Mouse (Mus musculus) heart, postnatal 36 days (tissue): Measurements from ENCODE around the gene Adamts4. TPM values are rescaled to one million over a fixed set of nuclear protein-coding genes. Genes with fewer than 3 reads are reported as not detected.
"Not testable (repeated sequence)": the region's sequence is repeated elsewhere in the genome, so short reads cannot be mapped to it uniquely, and the experiment has no call there.

Source experiments
- DNase-seq, 2 experiments: peaks; one replicate each; pipeline ENCODE4 v3.0.0; 2021 to 2022
- intact Hi-C: fragments of 180-260 bp; cut with DNase I; formaldehyde crosslinking; loops from one replicate; pipeline ENCODE4 v1.15.1; 2025
- total RNA-seq, 2 experiments: library from RNA; stranded (reverse); gene quantifications; 2 replicates each; pipeline ENCODE4 v1.2.3; 2021

Adamts4 gene
- total RNA-seq, 2 experiments from 2014 or later, result 0.50 to 0.92 TPM

DNA sequence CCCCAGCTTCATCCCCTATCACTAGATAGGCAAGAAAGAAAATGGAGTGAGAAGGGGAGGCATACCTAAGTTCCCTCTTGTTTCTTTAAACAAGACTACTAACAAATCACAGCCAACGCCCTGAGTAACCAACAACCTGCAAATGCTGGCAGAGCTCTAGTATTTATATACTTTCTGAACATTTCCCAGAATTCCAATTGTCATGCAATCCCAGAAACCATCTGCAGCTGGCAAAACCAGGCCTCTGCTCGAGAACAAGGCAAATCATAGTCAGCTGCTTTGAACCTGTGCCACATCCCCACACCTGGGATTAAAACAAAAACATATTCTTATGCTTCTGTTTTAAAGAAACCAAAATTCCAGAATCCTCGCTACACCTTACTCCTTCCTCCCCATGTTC, 43.1 kb downstream of the Adamts4 start:
- intact Hi-C loops, result loop anchor here (5.0 kb wide), 1 partner anchor 119 kb away; the partner anchor contains the start of gene Usf1
- DNase-seq, result no peak

DNA sequence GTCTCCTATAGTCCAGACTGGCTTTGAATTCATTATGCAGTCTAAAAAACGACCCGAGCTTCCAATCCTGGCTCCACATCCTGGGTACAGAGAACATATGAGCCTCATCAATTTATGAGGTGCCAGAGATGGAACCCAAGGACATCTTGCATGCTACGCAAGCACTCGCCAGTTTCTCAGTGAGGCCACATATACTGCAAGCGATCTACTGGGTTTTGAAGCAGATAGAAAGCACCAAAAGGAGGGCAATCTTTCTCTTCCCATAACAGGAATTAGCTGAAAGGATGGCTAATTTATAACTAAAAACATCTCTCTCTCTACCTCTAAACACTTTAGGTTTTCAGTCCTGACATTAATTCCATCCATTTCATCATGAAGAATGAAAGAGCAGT, 43.7 kb downstream of the Adamts4 start:
- DNase-seq, result no peak
- intact Hi-C loops, result loop anchor here (1.0 to 5.0 kb wide), 2 partner anchors 34 to 118 kb away; partner anchors contain the start of gene Usf1

GRCm38 (mm10) chr1:171294298-171295062, 44.3 kb downstream of the Adamts4 start, which contains the start of gene Ufc1:
Ufc1 (minus strand) TSS chr1:171295024.
- DNase-seq, result peak; percentile 82 to 91
- intact Hi-C loops, result loop anchor here (1.0 to 5.0 kb wide), 2 partner anchors 34 to 118 kb away; partner anchors contain the start of gene Usf1

- intact Hi-C loops, result no loop called here
- no peak for DNase-seq
These were observed 44.8 kb downstream of the Adamts4 start for GRCm38 (mm10) chr1:171295063-171295402.

GRCm38 (mm10) chr1:171298226-171298625, 48.0 kb downstream of the Adamts4 start:
- no peak for DNase-seq
- intact Hi-C loops, result no loop called here

GRCm38 (mm10) chr1:171306157-171306556, 55.9 kb downstream of the Adamts4 start:
- DNase-seq, intact Hi-C loops: not testable (repeated sequence)

DNA sequence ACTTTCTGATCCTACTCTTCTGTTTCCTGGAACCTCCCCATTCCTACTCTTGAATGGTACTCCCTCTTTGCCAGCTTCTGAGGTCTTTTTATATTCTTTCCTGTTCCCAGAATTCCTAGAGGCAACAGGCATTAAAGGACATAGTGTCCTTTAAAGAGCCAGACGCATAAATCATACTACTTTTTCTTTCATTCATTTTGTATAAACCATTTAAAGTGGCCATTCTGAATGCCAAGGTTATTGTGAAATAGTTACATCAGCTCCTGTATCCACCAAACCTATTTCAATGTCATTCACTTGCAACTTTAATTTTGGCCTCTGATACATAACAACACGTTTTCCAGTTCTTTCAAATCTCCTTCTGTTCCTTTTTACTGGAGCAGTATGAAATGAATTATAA, 59.1 kb downstream of the Adamts4 start:
- DNase-seq, result no peak
- intact Hi-C loops, result no loop called here

Other genes starting within 250 kb of the Adamts4 start
- under 1 TPM in 1 of 2 experiments, not detected in 1; 0.76 TPM for gene Fcgr4, start 231.5 kb upstream of the Adamts4 start, total RNA-seq
- 10 to 100 TPM; 13.7 to 18.6 TPM for gene Fcgr3, start 185.5 kb upstream of the Adamts4 start, total RNA-seq
- 1 to 10 TPM in 1 of 2 experiments, under 1 TPM in 1; 0.69 to 1.2 TPM for gene Cfap126, start 136.5 kb upstream of the Adamts4 start, total RNA-seq
- 1,000 to 10,000 TPM; 1,165 to 1,188 TPM for gene Sdhc, start 99.8 kb upstream of the Adamts4 start, total RNA-seq
- under 1 TPM in 1 of 2 experiments, not detected in 1; 0.44 TPM for gene Mpz, start 99.7 kb upstream of the Adamts4 start, total RNA-seq
- gene Pcp4l1, start 54.2 kb upstream of the Adamts4 start, total RNA-seq, result 100 to 1,000 TPM; 222 to 295 TPM
- gene Nr1i3, start 36.5 kb upstream of the Adamts4 start, total RNA-seq, result under 1 TPM in 1 of 2 experiments, not detected in 1; 0.08 TPM
- gene Tomm40l, start 27.9 kb upstream of the Adamts4 start, total RNA-seq, result 10 to 100 TPM; 81.8 to 82.7 TPM
- 1 to 10 TPM in 1 of 2 experiments, under 1 TPM in 1; 0.75 to 2.0 TPM for gene Apoa2, start 25.4 kb upstream of the Adamts4 start, total RNA-seq
- 10 to 100 TPM; 13.3 to 16.3 TPM for gene Fcer1g, start 16.1 kb upstream of the Adamts4 start, total RNA-seq
- gene Ndufs2, start 967 bp downstream of the Adamts4 start, total RNA-seq, result 1,000 to 10,000 TPM; 1,421 to 1,530 TPM
- gene B4galt3, start 19.9 kb downstream of the Adamts4 start, total RNA-seq, result 10 to 100 TPM; 14.5 to 19.7 TPM
- gene Ppox, start 30.8 kb downstream of the Adamts4 start, total RNA-seq, result 10 to 100 TPM; 13.2 to 14.2 TPM
- 10 to 100 TPM; 22.1 to 22.3 TPM for gene Usp21, start 37.6 kb downstream of the Adamts4 start, total RNA-seq
- 10 to 100 TPM; 84.9 to 88.8 TPM for gene Ufc1, start 44.6 kb downstream of the Adamts4 start, total RNA-seq
- gene Dedd, start 78.7 kb downstream of the Adamts4 start, total RNA-seq, result 10 to 100 TPM; 21.3 to 24.2 TPM
- 10 to 100 TPM; 27.7 to 28.4 TPM for gene Nit1, start 95.2 kb downstream of the Adamts4 start, total RNA-seq
- gene Pfdn2, start 95.2 kb downstream of the Adamts4 start, total RNA-seq, result 10 to 100 TPM; 79.4 to 95.6 TPM
- gene Klhdc9, start 110.4 kb downstream of the Adamts4 start, total RNA-seq, result not detected
- gene Nectin4, start 119.7 kb downstream of the Adamts4 start, total RNA-seq, result under 1 TPM; 0.08 to 0.30 TPM
- 1 to 10 TPM; 2.7 to 2.9 TPM for gene Arhgap30, start 138.5 kb downstream of the Adamts4 start, total RNA-seq
- gene Usf1, start 160.9 kb downstream of the Adamts4 start, total RNA-seq, result 10 to 100 TPM; 41.0 to 52.1 TPM
- 1 to 10 TPM; 1.2 to 1.6 TPM for gene Tstd1, start 168.5 kb downstream of the Adamts4 start, total RNA-seq
- 10 to 100 TPM; 38.7 to 43.2 TPM for gene F11r, start 187.1 kb downstream of the Adamts4 start, total RNA-seq